Mouse (Mus musculus) erythroblast, embryonic 14.5 days (primary cell): ENCODE results near the gene Eif4g1. TPM values are rescaled to one million over a fixed set of nuclear protein-coding genes. Genes with fewer than 3 reads are reported as not detected.
A peak's percentile ranks its signal among the peaks of the same experiment; 100 is the strongest.

Experiments used
- H3K27me3 ChIP-seq: 2 replicates; pipeline ENCODE4 v1.6.1; 2012; ENCODE audit warnings: inconsistent platforms; ENCODE audit not compliant: control insufficient read depth
- H3K36me3 ChIP-seq: 2 replicates; pipeline ENCODE4 v1.6.1; 2012; ENCODE audit warnings: mild to moderate bottlenecking, inconsistent platforms; ENCODE audit not compliant: control insufficient read depth
- H3K4me1 ChIP-seq: 2 replicates; pipeline ENCODE4 v1.6.1; 2012; ENCODE audit warnings: inconsistent platforms; ENCODE audit not compliant: control insufficient read depth
- H3K4me3 ChIP-seq: replicated peaks from 2 replicates; pipeline ENCODE3; 2012; ENCODE audit warnings: moderate library complexity, mild to moderate bottlenecking, inconsistent platforms
- H3K9me3 ChIP-seq: 2 replicates; pipeline ENCODE4 v1.6.1; 2012; ENCODE audit warnings: low read length, inconsistent platforms, mixed read lengths; ENCODE audit not compliant: control insufficient read depth
- GATA1 ChIP-seq: IDR thresholded peaks from 2 replicates; pipeline ENCODE4 v1.6.1; 2012; ENCODE audit warnings: low read length, inconsistent platforms, mixed read lengths
- TAL1 ChIP-seq: IDR thresholded peaks from 3 replicates; pipeline ENCODE4 v1.6.1; 2012; ENCODE audit warnings: low read length, inconsistent platforms, mixed read lengths
- polyA plus RNA-seq: library from polyadenylated mRNA; stranded (reverse); fragments of >175 nt; gene quantifications from 2 replicates; pipeline ENCODE4 v1.2.3, GENCODE M21; 2012

Eif4g1 gene
- polyA plus RNA-seq, 1 experiment = 54.8 TPM

- Histone ChIP-seq H3K27me3 (peaks cover 23% of the 10 kb centered on the region), H3K9me3 (no peaks in the 10 kb centered on the region), H3K36me3 (peaks cover 37% of the 10 kb centered on the region), H3K4me3 (peak overlapping the region; percentile 50), H3K4me1 (peaks cover 60% of the 10 kb centered on the region)
- TF ChIP-seq GATA1 (no peak), TAL1 (no peak)
These were observed 33.8 kb downstream of the Eif4g1 start for GRCm38 (mm10) chr16:20701729-20702521.

DNA sequence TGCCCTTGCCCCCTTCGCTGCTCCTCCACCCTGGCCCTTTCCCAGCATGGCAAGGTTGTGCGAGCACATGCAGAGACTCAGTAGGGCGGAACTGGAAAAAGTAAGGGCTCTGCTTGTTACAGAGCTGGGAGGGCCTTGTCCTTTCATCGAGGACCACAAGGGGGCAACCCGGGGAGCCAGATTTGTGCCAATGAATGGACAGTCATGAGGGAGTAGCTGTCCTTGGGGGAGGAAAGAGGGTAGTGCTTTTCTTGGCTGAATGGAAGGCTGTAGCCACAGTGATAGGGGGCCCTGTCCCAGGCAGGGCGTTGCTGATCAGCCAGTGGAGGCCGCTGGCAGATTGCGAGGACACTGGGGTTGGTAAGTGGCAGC is 34.4 kb downstream of the Eif4g1 start:
- TF ChIP-seq GATA1 = no peak
- 0 out of 3 replicates have a peak, but pooled peaks have one; percentile 12 for TF ChIP-seq TAL1
- Histone ChIP-seq H3K9me3 (no peaks in the 10 kb centered on the region), H3K36me3 (peaks cover 43% of the 10 kb centered on the region), H3K4me3 (peak overlapping the region; percentile 50), H3K27me3 (peaks cover 18% of the 10 kb centered on the region), H3K4me1 (peaks cover 66% of the 10 kb centered on the region)

DNA sequence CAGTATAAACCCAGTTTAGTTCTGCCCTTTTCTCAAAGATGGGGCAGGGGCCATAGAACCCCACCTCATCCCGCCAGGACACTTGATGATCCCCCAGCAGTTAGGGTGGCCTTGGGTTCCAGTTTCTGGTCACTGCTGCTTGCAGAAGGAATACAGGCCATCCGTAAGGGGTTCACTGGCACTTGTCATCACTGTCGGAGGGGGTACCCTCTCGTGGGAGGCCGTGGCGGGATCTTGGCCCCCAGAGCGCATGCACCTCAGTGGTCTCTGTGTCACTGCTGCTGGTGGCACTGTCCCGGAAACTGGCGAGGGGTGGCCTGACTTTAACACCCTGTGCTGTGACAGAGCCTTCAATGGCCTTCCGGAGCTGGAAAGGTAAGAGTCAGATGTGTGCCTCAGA is 35.0 kb downstream of the Eif4g1 start:
- no peak for TF ChIP-seq TAL1
- TF ChIP-seq GATA1 = no peak
- no peaks in the 10 kb centered on the region for H3K9me3 ChIP-seq
- H3K4me3 ChIP-seq = peak overlapping the region; percentile 50
- H3K4me1 ChIP-seq = peaks cover 71% of the 10 kb centered on the region
- peaks cover 12% of the 10 kb centered on the region for H3K27me3 ChIP-seq
- H3K36me3 ChIP-seq = peaks cover 49% of the 10 kb centered on the region

DNA sequence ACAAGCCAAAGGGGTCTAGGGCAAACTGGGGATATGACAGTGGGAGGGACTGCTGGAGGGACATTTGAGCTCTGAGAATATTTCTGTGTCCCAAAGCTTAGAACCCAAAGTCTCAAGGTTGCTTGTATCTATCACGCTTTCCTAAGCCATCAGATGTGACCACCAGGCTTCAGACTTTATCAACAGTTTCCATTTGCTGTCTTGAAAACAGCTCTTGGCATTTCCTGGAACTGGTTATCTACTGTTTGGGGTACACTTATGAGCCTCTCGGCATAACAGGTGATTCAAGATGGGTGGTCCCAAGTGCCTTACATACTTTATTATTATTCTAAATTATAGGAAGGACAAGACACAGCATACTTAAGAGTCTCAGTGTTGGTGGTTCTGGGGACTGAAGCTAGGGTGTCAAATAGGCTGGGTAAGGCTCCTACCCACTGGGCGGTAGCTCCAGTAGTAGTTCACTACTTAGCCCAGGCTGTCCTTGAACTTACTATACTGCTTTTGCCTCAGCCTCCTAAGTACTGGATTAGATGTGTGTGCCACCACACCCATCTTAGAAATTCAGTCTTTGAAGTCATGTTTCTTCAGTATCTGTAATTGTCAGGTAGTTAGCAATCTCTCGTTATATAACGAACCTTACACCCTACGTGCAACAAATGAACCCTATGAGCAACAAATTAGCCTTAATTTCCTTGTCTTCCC is 35.7 kb downstream of the Eif4g1 start:
- Histone ChIP-seq H3K36me3 (peaks cover 57% of the 10 kb centered on the region), H3K4me3 (peak overlapping the region; percentile 50)

GRCm38 (mm10) chr16:20705786-20706185 is 37.7 kb downstream of the Eif4g1 start:
- Histone ChIP-seq H3K36me3 (peaks cover 76% of the 10 kb centered on the region), H3K27me3 (no peaks in the 10 kb centered on the region), H3K9me3 (no peaks in the 10 kb centered on the region), H3K4me3 (no peak overlapping the region), H3K4me1 (peaks cover 97% of the 10 kb centered on the region)
- TF ChIP-seq GATA1 = no peak
- no peak for TF ChIP-seq TAL1

More for the DNA sequence above, 35.7 kb downstream of the Eif4g1 start:
- peaks cover 4% of the 10 kb centered on the region for H3K27me3 ChIP-seq
- peaks cover 79% of the 10 kb centered on the region for H3K4me1 ChIP-seq
- TF ChIP-seq TAL1 (peak; percentile 29; the same call in 1 of the 3 replicates), GATA1 (peak; percentile 59)
- H3K9me3 ChIP-seq = no peaks in the 10 kb centered on the region

DNA sequence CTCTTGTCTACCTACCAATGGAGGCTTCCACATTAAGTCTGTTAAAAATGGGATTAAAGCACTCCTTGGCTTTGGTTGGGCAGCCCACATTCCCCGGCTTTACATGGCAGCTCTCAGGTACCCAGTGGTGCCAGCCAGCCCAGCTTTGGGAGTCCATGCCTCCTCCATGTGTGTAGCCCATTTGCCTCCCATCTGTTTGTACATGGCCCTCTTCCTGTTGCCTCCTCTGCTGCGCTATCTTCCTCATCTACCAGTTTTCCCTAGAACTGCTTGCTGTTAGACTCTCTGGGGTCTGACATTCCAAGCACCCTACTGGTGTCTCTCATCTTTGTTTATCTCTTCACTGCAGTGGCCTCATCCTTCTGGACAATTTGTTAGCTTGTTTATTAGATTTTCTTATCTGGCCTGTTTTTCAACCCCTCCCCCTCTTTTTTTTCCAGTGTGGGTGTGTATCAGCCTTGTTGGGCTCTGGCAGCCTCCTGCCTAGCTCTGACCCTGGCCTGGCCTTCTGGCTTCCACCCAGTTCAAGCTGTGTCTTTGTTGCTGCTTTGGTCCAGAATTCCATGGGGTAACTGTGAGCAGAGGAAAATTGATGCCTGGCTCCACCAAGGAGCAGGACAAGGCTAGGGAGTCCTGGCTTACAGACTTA is 38.4 kb downstream of the Eif4g1 start:
- H3K27me3 ChIP-seq = no peaks in the 10 kb centered on the region
- peaks cover 100% of the 10 kb centered on the region for H3K4me1 ChIP-seq
- H3K4me3 ChIP-seq = no peak overlapping the region
- peaks cover 83% of the 10 kb centered on the region for H3K36me3 ChIP-seq
- peak; percentile 59; the same call in 1 of the 2 replicates for TF ChIP-seq GATA1
- no peak for TF ChIP-seq TAL1
- no peaks in the 10 kb centered on the region for H3K9me3 ChIP-seq

DNA sequence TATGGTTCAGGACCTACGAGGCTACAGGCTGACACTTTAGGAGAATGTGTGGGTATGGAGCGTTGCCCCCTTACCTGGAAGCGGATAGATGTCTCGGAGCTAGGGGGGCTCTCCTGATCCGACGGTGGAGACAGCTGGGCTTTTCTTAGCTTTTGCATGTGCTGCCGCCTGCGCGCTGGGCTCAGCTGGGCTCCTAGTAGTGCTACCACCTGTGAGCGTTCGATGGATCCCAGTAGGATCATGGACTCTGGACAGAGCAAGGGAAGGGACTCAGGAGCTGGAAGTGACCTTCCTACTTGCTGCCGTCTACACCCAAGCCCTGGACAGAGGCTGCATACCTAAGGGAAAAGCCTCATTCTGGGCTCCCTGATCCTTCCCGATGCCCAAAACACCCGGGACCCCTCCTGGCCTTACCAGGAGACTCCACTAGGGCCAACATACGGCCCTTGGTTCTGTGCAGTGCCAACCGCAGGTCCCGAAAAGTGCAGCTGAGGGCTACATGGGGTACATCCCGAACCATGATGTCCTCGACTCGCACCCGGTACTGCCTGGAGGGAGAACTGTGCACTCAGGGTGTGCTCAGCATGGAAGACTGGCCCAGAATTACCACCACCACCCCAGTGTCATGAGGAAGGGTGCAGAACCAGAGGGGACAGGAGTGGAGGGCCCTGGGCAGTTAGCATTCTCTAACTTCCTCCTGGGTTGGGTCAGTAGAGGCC is 40.3 kb downstream of the Eif4g1 start:
- Histone ChIP-seq H3K36me3 (peaks cover 97% of the 10 kb centered on the region), H3K27me3 (no peaks in the 10 kb centered on the region), H3K4me3 (no peak overlapping the region), H3K4me1 (peaks cover 100% of the 10 kb centered on the region), H3K9me3 (no peaks in the 10 kb centered on the region)
- TF ChIP-seq TAL1 (no peak), GATA1 (no peak)

DNA sequence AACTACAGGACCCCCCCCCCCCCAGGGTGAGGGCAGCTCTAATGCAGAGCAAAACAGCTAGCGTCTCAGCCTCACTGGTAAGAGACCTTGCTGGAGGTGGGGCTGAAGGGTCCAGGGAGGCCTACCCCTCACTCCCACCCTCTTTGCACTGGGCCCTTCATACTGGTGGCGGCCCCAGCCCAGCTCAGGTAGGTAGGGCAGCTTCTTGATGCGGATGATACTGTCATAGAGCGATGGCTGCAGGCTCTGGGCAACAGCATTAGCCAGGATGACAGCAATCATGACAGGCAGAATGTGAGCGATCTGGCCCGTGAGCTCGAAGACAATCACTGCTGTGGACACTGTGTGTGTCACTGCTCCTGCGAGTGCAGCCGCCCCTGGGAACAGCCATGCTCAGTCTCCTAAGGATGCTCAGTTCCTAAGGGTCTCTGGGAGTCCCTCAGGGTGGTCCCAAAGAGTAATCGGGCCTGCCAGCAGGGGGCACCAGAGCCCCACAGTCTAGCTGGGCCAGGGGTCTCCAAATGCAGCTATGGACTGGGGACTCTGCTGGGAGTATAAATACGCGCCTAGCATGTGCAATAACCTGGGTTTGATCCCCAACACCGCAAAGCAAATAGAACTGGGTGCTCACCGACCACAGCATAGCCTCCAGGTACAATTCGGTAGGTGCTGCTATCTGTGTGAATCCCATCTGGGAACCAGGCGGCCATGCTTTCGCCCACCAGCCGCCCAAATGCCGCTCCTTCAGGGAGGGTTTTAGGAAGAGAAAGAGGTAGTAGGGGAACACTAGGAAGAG is 41.0 kb downstream of the Eif4g1 start:
- Histone ChIP-seq H3K4me3 (no peak overlapping the region), H3K36me3 (peaks cover 99% of the 10 kb centered on the region), H3K9me3 (no peaks in the 10 kb centered on the region), H3K4me1 (peaks cover 100% of the 10 kb centered on the region), H3K27me3 (no peaks in the 10 kb centered on the region)
- no peak for TF ChIP-seq GATA1
- no peak for TF ChIP-seq TAL1
